Mouse (Mus musculus): ENCODE data around the gene Map3k5.

Map3k5 gene

DNA sequence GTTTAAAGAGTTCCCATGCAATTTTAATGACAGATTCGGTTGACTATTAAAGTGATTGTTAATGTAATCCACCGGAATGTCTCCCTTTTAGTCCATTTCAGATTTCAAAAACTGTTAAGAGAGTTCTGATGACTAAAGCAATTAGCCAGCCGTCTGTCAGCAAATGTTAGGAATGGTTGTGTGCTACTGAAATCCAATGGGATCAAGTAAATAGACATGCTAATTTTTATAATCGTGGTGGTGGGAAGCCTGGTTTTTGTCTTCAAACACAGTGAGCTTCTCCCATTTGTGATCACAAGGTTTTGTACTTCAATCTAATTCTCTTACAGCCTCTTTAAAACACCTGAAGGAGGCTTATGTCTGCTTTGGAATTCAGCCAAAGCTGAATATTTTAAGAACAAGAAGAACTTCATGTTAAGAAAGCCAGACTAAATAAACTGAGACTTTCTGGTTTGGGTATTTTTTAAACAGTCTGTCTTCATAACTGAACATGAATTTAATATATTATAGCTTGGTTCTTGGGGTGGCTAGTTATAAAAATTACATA, 1.6 kb downstream of the Map3k5 start:
- DNase-seq (ENCODE audit: low spot score), result no peak

DNA sequence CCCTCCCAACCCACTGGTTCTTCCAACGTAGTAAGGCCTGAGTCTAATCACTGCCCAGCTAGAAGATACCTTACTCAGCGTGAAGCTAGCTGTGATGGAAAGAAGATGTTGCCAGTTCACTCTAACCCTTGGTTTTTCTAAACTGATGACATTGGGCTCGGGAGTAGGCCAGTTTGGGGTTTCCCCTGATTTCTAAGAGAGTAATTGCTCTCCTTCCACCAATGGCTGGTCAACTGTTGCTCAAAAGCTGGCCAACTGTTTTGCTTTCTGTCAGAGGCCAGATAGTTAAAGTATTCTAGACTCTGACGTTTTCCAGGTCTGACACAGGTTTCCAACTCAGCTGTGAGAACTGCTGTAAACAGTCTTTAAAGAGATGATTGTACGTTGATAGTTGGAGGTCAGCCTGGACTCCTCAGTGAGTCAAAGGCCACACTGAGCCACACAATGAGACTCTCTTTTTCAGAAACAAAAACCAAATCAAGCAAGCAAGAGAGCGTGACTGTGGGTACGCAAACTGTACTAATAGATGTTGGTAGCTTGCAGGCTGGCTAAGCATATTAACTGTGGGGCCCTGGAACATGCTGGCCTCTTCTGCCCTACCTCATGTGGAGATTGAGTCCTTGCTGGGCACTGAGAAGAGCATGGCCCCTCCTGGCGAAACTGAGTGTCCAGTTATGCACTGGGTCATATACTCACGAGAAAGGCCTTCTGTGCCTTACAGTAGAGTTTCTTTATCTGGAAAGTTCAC, 2.9 kb downstream of the Map3k5 start:
- no peak for DNase-seq (ENCODE audit: low spot score)

DNA sequence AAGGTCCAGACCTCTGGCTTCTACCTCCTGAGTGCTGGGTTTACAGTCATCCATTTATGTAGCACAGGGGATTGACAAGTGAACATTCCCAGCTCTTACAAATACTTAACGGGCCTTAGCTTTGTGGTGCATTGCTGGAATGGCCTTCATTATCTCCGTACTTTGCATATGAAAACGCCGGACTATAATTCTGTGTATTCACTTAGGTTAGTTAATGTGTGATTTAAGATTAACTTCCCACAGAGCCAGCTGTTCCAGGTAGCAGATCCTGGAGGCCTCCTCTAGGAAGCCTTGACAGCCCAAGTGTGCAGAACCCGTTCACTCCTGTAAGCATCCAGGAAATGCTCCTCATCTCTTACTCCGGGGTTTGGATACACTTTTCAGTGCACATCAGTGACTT, 4.5 kb downstream of the Map3k5 start:
- no peak for DNase-seq (ENCODE audit: low spot score)

DNA sequence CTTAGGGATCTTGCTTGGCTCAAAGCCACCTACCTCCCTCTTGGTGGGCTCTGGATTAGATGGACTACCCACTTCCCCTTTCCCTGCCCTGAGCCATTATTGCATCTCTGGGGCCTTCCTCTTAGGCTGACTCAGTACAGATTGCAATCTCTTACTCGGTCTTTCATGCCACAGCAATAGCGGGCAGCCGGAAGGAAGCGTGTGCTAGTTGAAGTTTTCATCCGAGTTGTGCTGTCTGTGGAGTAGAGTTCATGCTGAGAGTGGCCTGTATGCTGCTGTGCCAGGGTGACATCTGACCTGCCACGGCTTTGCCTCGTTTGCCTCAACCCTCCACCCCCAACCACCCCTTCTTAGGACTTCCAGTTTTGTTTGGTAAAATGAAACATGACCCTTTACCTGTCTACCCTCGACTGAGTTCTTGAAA, 5.0 kb downstream of the Map3k5 start:
- no peak for DNase-seq (ENCODE audit: low spot score)

DNA sequence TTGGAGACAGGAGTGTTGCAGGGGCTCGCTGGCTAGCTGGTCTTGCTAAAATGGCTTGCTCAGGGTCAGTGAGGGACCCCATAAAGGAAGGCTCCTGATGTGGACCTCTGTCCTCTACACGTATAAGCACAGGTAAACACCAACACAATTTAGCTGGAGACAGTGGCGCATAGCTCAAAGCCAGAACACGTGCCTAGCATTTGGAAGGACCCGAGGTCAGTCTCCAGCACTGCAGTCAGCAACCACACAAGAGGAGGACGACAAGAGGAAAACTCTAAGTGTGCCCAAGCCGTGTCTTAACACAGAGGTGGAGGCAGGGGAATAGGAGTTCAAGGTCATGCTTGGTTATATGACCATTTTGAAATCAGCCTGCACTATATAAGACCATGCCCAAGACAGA, 5.9 kb downstream of the Map3k5 start:
- no peak for DNase-seq (ENCODE audit: low spot score)

DNA sequence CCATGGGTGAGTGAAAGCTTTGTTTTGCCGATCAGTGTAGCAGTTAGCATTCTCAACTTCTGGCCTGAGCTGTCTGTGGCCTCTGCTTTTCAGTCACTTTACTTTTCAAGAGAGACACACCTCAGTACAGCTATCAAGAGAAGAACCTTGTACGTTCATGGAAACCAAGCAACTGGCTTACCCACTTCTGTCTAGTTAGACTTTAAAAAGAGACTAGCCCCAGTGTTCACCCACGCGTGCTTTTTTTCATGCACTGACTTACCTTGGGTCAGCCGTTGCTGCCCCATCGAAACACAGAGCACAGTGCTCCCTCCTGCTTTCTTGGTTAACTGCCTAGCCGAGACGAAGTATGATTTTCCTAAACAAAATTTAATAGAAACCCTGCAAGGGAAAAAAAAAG, 6.4 kb downstream of the Map3k5 start:
- DNase-seq (ENCODE audit: low spot score), result no peak

DNA sequence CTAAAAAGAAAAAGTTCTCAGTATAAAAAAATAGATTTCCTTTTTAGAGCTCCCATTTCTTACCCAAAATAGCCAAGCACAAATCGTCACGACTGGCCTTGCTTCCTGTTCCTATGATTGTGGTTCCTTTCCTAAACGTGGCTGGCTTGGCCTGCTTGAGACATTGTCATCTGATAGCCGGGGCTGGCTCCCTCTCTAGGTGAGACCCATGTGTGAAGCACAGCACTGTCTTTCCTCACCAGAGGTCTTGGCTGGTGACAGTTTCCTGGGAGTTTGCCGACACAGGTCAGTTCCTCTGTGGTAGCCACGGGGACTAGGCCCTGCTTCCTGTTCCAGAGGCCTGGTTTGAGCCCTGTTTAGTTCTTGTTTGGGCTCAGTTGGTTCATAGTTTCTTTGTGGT, 6.8 kb downstream of the Map3k5 start:
- DNase-seq (ENCODE audit: low spot score), result no peak

DNA sequence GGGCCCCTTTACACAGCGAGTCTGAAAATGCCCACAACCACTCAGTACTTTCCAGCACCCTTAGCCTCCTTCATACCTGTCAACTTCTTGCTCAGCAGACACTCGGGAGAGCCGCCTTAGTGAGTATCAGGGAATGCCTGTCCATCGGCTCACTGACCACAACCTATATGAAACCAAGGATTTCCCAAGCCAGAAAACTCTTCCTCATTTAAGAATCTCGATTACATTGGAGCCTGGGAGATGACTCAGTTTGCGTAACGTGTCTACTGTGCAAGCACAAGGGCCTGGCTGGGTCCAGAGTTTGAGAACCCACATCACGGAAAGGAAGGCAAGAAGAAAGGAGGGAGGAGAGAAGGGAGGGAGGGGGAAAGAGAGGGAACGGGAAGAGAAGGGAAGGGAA, 7.6 kb downstream of the Map3k5 start:
- no peak for DNase-seq (ENCODE audit: low spot score)

DNA sequence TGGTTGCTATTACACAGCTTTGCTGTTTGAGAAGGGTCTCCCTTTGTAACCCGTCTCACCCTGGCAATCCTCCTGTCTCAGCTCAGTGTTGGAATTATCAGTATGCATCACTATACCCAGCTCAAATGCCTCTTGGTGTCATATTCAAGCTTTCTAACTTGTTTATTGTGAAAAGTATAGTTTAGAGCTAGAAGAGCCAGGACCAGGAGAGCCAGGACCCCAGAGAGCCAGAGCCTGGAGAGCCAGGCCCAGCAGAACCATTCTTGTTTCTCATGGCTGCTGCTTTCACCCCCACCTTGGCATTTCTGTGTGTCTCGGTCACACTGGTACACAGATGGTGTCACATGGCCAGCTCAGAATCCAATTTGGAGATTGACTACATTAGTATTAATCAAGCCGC, 8.3 kb downstream of the Map3k5 start:
- no peak for DNase-seq (ENCODE audit: low spot score)

DNA sequence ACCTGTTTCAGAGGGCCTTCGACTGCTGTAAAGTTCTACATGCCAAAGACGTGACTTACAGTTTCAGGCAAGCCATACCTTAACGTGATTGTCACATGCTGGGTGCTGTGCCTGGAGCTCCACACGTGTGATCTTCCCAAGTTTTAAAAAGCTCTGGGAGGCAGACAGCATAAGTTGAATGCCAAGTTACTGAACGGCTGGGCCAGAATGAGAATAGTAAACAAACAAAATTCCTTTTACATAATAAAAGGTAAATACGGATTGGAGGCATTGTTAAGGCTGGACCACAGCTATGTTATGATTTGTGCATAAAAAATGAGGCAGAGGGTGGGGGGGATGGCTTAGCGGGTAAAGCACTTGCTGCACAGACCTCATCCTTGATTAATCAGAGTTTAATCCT, 11.4 kb downstream of the Map3k5 start:
- DNase-seq (ENCODE audit: low spot score), result no peak

DNA sequence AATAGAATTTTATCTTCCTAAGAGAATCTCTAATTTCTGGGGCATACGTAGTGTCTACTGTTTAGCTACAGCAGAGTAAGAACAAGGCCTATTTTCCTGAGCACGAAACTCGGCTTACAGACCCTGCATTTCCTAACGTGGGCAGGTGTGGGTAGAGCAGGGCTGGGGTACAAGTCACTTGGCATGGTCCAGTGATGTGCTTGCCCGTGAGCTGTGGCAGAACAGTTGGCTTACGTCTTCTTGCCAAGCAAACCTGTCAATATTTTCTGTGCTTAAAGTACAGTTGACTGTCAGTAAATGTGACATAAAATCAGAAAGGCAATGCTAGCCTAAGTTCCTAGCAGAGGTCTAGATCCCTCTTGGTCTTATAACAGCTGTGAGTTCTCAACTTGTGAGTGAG, 12.4 kb downstream of the Map3k5 start:
- DNase-seq (ENCODE audit: low spot score), result no peak

DNA sequence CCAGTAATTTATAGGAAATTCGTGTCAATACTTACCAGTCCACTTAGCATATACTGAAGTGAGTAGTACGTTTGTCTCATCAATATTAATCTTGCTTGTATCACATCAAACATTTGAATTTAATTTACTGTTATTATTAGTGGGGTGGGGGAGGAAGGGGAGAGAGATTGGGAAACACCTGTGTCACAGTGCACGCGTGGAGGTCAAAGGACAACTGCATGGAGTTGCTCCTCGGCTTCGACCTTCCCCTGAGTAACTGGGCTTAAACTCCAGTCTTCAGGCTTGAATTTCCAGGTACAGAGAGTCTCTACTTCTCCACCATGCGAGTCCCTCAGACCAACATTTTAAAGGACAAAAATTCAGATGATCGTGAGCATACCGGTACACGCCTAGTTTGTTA, 13.2 kb downstream of the Map3k5 start:
- no peak for DNase-seq (ENCODE audit: low spot score)

DNA sequence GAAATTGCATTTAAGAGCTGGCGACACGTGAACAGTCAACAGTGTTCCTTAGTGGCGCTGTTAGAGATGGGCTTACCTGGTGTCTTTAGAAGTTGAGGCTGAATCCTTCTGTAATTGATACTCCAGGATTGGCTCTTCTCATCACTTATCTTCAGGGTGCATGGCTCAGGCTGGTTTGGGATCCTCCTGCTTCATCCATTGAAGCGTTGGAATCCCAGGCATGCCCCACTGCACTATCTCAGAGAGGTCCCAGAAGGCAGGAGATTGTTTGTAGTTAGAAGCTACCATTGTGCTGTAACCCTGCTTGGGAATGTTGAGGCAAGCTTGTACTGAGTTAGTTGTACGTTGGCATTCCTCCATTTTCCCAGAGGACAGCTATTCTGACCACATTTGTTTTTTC, 13.6 kb downstream of the Map3k5 start:
- DNase-seq (ENCODE audit: low spot score), result no peak

DNA sequence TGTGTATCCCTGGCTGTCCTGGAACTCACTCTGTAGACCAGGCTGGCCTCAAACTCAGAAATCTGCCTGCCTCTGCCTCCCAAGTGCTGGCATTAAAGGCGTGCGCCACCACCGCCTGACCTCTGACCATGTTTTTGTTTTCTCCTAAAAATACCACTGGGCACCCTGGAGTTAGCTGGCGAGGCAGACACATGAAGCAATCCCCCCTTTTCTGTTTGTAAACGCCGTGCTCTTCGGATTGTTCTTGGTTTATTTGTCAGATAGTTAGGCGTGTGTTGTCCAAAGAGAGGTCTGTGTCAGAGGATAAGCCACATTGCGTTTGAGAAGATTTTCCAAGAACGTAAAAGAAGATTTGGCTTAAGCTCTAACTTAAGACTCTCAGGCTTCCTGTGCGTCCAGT, 14.1 kb downstream of the Map3k5 start:
- no peak for DNase-seq (ENCODE audit: low spot score)

DNA sequence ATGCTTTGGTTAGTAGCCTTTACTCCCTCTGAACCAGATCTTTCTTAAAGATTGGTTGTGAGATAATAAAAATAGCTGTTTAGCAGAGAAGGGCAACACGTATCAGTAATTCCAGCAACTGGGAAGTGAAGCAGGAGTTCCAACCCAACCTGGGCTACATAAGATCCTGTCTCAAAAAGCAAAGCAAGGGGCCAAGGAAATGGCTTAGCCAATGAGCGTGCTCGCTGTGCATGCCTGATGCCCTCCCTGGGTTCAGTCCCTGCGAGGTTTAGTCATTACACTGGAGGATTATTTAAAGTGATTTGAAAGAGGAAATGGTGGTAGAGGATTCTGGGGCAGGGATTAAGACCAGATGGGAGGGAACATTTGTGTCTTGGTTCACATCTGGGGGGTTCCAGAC, 14.8 kb downstream of the Map3k5 start:
- no peak for DNase-seq (ENCODE audit: low spot score)

DNA sequence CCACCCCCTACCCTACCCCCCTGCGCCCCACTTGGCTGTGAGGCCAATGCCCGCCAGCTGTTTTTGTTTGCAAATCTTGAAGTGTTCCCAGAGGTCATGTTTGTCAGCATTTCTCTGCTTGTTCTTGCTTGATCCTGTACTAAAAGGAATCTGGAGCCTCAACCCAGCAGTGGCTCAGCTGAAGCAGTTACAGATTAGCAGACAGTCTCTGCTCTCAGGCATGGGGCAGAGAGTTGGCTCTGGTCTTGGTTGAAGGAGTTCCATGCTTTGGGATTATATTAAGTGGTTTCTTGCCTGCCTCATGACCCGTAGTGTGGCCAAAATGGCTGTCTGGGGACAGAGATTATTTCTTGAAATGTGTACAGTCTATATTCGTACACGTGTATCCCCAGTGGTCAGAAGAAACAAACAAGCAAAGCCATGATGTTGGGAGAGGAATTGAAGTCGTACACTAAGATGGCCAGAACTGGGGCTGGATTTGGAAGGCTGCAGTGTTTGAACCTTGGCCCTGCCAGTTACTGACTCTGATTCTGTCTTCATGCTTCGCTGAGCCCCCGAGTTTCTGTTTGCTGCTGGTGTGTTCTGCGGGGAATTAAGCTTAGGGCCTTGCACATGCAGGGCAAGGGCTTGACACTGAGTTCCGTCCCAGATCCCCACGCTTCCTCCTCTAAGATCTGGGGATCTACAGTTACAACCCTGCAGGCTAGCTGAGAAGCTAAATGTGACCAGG, 18.9 kb downstream of the Map3k5 start:
- DNase-seq (ENCODE audit: low spot score), result no peak

DNA sequence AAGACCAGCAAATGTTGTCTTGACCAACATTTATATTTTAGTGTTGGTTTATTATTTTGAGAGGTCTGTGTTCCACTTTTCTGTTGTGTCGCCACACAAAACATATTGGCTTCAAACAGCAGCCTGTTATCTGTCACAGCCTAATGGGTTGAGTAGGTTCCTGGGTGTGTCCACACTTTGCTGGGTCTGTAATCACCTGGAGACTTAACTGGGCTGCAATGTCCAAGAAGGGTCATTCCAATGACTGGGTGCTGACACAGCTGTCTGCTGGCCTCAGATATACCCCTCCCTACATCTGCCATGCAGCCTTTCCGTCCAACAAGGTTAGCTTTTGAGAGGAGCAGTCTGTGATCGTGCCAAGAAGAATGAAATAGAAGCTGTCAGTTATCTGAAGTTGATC, 20.3 kb downstream of the Map3k5 start:
- DNase-seq (ENCODE audit: low spot score), result no peak

DNA sequence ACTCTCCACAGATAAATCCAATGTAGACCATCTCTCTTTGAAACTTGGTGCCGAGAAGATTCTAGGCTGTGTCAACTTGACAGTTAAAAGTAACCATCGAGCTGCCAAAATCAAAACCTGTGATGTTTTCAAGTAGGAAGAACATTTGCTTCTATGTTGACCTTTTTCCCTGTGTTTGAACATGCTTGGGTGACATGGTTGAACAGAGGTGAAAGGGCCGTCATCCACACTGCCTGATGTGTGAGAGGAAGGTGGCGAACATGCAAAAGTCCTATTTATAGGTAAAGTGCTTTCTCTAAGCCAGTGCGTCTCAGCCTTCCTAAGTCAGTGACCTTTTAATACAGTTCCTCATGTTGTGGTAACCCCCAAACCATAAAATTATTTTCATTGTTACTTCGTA, 21.5 kb downstream of the Map3k5 start:
- no peak for DNase-seq (ENCODE audit: low spot score)

DNA sequence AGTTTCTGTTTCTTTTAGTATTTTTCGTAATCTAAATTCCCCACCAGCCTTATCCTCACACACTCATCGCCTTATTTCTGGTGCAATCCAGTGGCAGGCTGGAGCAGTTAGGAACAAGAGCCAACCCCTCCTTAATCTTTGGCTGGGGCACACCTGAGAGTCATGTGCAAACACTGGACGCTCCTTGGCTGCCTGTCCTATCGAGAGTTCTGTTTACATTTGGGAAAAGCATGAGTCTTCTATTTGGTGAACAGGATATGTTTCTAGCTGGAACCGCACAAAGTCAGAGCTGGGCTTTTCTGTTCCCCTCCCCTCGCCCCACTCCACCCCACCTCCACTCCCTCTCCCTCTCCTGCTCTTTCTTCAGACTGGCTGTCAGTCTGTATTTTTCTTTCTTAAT, 22.5 kb downstream of the Map3k5 start:
- no peak for DNase-seq (ENCODE audit: low spot score)

DNA sequence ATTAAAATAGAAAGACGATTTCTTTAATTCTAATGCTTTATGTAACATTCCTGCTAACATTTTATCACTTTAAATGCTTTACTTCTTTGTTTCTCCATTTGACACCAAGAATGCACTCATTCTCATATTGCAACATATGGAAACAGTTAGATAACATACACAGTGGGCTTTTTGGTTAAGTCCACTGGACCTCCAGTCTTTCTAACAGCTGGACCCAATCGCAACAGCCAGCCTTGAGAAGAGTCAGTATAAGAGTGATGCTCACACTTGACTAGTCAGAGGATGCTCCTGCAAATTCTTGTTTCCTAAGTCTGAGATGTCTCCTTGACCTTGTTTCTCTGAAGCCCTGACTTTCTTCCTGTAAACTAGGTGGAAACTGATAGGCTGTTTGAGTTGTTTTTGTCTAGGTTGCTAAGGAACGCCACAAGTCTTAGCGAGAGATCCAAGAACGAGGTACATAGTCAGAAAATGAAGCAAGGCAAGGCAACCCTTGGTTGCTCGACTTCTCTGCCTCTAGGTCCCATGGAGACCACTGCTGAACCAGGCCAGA, 26.6 kb downstream of the Map3k5 start:
- DNase-seq (ENCODE audit: low spot score), result no peak

DNA sequence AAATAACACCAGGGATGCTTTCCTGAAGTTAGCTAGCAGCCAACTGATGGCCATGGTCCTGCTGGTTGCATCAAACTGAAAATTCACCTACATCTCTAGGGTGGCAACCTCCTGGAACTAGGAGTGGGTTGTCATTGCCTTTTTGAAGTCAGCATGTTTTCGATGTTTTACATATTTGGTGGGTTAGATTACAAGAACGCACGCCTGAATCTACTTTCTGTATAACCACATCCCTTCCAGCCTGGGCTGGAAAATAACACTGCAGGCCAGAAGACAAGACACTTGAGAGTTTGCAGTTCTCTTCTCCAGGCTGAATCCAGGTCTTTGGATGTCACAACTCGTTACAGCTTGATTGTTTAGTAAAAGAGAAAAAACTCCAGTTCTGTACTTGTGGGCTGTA, 28.5 kb downstream of the Map3k5 start:
- DNase-seq (ENCODE audit: low spot score), result no peak

DNA sequence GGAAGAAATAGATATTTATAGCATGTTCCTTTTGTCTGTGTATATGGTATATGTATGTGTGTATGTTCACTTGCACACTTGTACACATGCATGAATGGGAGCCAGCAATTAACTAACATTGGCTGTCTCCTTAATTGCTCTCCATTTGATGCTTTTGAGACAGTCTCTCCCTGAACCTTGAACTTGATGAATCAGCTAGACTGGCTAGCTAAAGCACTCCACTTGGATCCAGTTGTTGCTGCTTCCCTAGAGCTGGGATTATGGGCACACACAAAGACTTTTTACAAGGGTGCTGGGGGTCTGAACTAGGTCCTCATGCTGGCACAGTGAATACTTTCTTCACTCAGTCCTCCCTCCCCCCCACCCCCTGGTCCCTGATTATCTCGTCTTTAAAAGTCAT, 28.9 kb downstream of the Map3k5 start:
- DNase-seq (ENCODE audit: low spot score), result no peak

DNA sequence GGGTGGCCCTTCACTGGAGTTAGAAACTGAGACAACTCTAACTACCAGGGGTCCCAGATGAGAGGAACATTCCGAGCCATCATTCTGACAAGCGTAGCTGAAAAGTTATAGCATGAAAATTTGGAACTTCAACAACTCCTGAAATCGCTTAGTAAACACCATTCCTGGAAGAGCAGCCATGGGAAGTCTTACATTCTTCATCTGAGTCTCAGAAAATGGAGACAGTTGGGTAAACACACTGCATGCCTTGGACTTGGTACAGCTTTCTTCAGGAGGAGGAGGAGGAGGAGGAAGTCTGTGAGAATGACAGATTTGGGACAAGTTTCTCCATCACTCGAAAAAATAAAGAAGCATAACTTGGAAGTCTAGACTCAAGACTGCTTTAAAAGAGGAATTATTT, 29.8 kb downstream of the Map3k5 start:
- DNase-seq (ENCODE audit: low spot score), result no peak
